Mouse (Mus musculus) lung, postnatal 36 days (tissue): ENCODE results near the gene Raf1.
"Not testable (repeated sequence)": the region's sequence is repeated elsewhere in the genome, so short reads cannot be mapped to it uniquely, and the experiment has no call there.

Experiments
- DNase-seq: peaks from one replicate; pipeline ENCODE4 v3.0.0; 2022; ENCODE audit warnings: mixed read lengths

Gene Raf1

GRCm38 (mm10) chr6:115681066-115681465 is 4.6 kb upstream of the Raf1 start:
- DNase-seq, result no peak

- no peak for DNase-seq
These were observed 1.6 kb upstream of the Raf1 start for GRCm38 (mm10) chr6:115678012-115678411.

GRCm38 (mm10) chr6:115677441-115677840 is 1.0 kb upstream of the Raf1 start:
- DNase-seq, result no peak

GRCm38 (mm10) chr6:115675508-115676336 is 713 bp downstream of the Raf1 start:
- DNase-seq, result peak; percentile 72

- DNase-seq, result no peak
These were observed 1.3 kb downstream of the Raf1 start for GRCm38 (mm10) chr6:115675166-115675507.

- no peak for DNase-seq
These were observed 2.1 kb downstream of the Raf1 start for GRCm38 (mm10) chr6:115674316-115674715.

- no peak for DNase-seq
These were observed 3.7 kb downstream of the Raf1 start for GRCm38 (mm10) chr6:115672700-115673099.

- DNase-seq, result peak; percentile 85
These were observed 9.8 kb downstream of the Raf1 start for GRCm38 (mm10) chr6:115666641-115667040.

- no peak for DNase-seq
These were observed 12.2 kb downstream of the Raf1 start for GRCm38 (mm10) chr6:115664268-115664667.

- no peak for DNase-seq
These were observed 17.6 kb downstream of the Raf1 start for GRCm38 (mm10) chr6:115658802-115659201.

GRCm38 (mm10) chr6:115653939-115654338 is 22.5 kb downstream of the Raf1 start:
- DNase-seq, result no peak

GRCm38 (mm10) chr6:115651719-115652118 is 24.7 kb downstream of the Raf1 start:
- DNase-seq, result no peak

- peak; percentile 60 for DNase-seq
These were observed 25.7 kb downstream of the Raf1 start for GRCm38 (mm10) chr6:115650476-115651427.

GRCm38 (mm10) chr6:115649792-115650365 is 26.6 kb downstream of the Raf1 start:
- no peak for DNase-seq

- no peak for DNase-seq
These were observed 33.1 kb downstream of the Raf1 start for GRCm38 (mm10) chr6:115643315-115643714.

- not testable (repeated sequence) for DNase-seq
These were observed 38.2 kb downstream of the Raf1 start for GRCm38 (mm10) chr6:115638188-115638587.

GRCm38 (mm10) chr6:115634015-115634414 is 42.4 kb downstream of the Raf1 start:
- no peak for DNase-seq

- DNase-seq, result no peak
These were observed 45.2 kb downstream of the Raf1 start for GRCm38 (mm10) chr6:115631056-115631795.

GRCm38 (mm10) chr6:115626121-115626520 is 50.3 kb downstream of the Raf1 start:
- DNase-seq, result no peak

- DNase-seq, result no peak
These were observed 55.5 kb downstream of the Raf1 start for GRCm38 (mm10) chr6:115620942-115621341.

- DNase-seq, result no peak
These were observed 56.6 kb downstream of the Raf1 start for GRCm38 (mm10) chr6:115619818-115620217.

- DNase-seq, result no peak
These were observed 60.5 kb downstream of the Raf1 start for GRCm38 (mm10) chr6:115615983-115616382.

GRCm38 (mm10) chr6:115613793-115614192 is 62.6 kb downstream of the Raf1 start:
- no peak for DNase-seq
